Mouse (Mus musculus): Measurements from ENCODE around the gene Zc3h7a. TPM values are rescaled to one million over a fixed set of nuclear protein-coding genes. Genes with fewer than 3 reads are reported as not detected.
"Not testable (repeated sequence)": the region's sequence is repeated elsewhere in the genome, so short reads cannot be mapped to it uniquely, and the experiment has no call there.

Gene Zc3h7a
- polyA plus RNA-seq, 1 experiment from 2014 or later, result 79.1 TPM

- ATAC-seq (replicated peaks; ENCODE audit: extremely low read depth, insufficient read depth, low FRiP score), result no peak
- Histone ChIP-seq H3K4me3 (ENCODE audit: low read length) (no peak overlapping the region), H3K4me1 (ENCODE audit: control insufficient read depth, insufficient read depth, low read length) (0 out of 2 replicates have a peak, but pooled peaks cover 3% of the 10 kb centered on the region), H3K36me3 (ENCODE audit: control insufficient read depth, insufficient read depth) (peaks cover 14% of the 10 kb centered on the region), H3K4me2 (ENCODE audit: low read depth, low read length) (no peak overlapping the region), H3K9ac (ENCODE audit: low read length) (no peak overlapping the region), H3K27me3 (ENCODE audit: control insufficient read depth, insufficient read depth, low read length) (no peaks in the 10 kb centered on the region), H3K9me3 (replicated peaks; ENCODE audit: control insufficient read depth, low read length) (no peaks in the 10 kb centered on the region), H3K27ac (ENCODE audit: low read length) (no peak overlapping the region)
- 59% methylated on average over 3 of the region's 3 CpGs for WGBS
Measured at GRCm38 (mm10) chr16:11164695-11165255, 11.4 kb downstream of the Zc3h7a start.

GRCm38 (mm10) chr16:11157721-11158120 is 18.5 kb downstream of the Zc3h7a start:
- WGBS, result 28% methylated on average over 1 of the region's 3 CpGs
- not testable (repeated sequence) for H3K4me3 ChIP-seq (ENCODE audit: low read length); H3K9ac ChIP-seq (ENCODE audit: low read length); H3K9me3 ChIP-seq (replicated peaks; ENCODE audit: control insufficient read depth, low read length); H3K4me1 ChIP-seq (ENCODE audit: control insufficient read depth, insufficient read depth, low read length); H3K27ac ChIP-seq (ENCODE audit: low read length); H3K27me3 ChIP-seq (ENCODE audit: control insufficient read depth, insufficient read depth, low read length); ATAC-seq (replicated peaks; ENCODE audit: extremely low read depth, insufficient read depth, low FRiP score); H3K4me2 ChIP-seq (ENCODE audit: low read depth, low read length)
- H3K36me3 ChIP-seq (ENCODE audit: control insufficient read depth, insufficient read depth), result peaks cover 47% of the 10 kb centered on the region

DNA sequence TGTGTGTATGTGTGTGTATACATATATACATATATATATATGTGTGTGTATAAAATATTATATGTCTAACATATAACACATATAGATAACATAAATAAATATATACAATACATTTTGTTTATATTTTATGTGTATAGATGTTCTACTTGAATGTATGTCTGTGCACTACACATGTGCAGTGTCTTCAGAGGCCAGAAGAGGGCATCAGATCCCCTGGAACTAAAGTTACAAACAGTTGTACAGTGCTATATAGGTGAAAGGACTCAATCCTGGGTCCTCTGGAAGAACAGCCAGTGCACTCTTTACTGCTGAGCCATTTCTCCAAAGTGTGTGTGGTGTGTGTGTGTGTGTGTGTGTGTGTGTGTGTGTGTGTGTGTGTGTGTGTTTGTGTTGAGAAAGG is 21.7 kb downstream of the Zc3h7a start:
- no peaks in the 10 kb centered on the region for H3K4me1 ChIP-seq (ENCODE audit: control insufficient read depth, insufficient read depth, low read length)
- H3K27me3 ChIP-seq (ENCODE audit: control insufficient read depth, insufficient read depth, low read length), result no peaks in the 10 kb centered on the region
- peaks cover 50% of the 10 kb centered on the region for H3K36me3 ChIP-seq (ENCODE audit: control insufficient read depth, insufficient read depth)
- no peak overlapping the region for H3K27ac ChIP-seq (ENCODE audit: low read length)
- no peak overlapping the region for H3K4me3 ChIP-seq (ENCODE audit: low read length)
- no peak overlapping the region for H3K4me2 ChIP-seq (ENCODE audit: low read depth, low read length)
- no peaks in the 10 kb centered on the region for H3K9me3 ChIP-seq (replicated peaks; ENCODE audit: control insufficient read depth, low read length)
- no peak overlapping the region for H3K9ac ChIP-seq (ENCODE audit: low read length)
- ATAC-seq (replicated peaks; ENCODE audit: extremely low read depth, insufficient read depth, low FRiP score), result no peak

DNA sequence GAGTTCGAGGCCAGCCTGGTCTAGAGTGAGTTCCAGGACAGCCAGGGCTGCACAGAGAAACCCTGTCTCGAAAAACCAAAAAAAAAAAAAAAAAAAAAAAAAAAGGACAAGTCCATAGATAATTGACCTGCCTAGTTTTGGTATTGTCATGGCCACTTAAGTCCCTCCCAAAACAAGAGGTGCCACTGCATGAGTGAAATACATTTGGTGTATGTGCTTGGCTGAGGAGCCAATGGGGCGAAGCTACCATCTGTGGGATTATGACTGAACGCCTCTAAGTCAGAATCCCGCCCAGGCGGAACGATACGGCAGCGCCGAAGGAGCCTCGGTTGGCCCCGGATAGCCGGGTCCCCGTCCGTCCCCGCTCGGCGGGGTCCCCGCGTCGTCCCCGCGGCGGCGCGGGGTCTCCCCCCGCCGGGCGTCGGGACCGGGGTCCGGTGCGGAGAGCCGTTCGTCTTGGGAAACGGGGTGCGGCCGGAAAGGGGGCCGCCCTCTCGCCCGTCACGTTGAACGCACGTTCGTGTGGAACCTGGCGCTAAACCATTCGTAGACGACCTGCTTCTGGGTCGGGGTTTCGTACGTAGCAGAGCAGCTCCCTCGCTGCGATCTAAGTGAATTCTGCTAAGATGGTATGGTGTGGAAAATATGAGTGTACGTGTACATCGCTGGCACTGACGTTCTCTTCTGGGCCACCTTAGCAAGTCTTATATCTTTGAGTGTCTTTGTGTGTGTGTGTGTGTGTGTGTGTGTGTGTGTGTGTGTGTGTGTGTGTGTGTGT is 32.3 kb downstream of the Zc3h7a start:
- not testable (repeated sequence) for H3K4me1 ChIP-seq (ENCODE audit: control insufficient read depth, insufficient read depth, low read length); H3K4me2 ChIP-seq (ENCODE audit: low read depth, low read length); H3K4me3 ChIP-seq (ENCODE audit: low read length); ATAC-seq (replicated peaks; ENCODE audit: extremely low read depth, insufficient read depth, low FRiP score); H3K9me3 ChIP-seq (replicated peaks; ENCODE audit: control insufficient read depth, low read length); H3K9ac ChIP-seq (ENCODE audit: low read length); H3K27ac ChIP-seq (ENCODE audit: low read length); H3K27me3 ChIP-seq (ENCODE audit: control insufficient read depth, insufficient read depth, low read length)
- peaks cover 44% of the 10 kb centered on the region for H3K36me3 ChIP-seq (ENCODE audit: control insufficient read depth, insufficient read depth)
- 20% methylated on average over 54 of the region's 56 CpGs for WGBS

DNA sequence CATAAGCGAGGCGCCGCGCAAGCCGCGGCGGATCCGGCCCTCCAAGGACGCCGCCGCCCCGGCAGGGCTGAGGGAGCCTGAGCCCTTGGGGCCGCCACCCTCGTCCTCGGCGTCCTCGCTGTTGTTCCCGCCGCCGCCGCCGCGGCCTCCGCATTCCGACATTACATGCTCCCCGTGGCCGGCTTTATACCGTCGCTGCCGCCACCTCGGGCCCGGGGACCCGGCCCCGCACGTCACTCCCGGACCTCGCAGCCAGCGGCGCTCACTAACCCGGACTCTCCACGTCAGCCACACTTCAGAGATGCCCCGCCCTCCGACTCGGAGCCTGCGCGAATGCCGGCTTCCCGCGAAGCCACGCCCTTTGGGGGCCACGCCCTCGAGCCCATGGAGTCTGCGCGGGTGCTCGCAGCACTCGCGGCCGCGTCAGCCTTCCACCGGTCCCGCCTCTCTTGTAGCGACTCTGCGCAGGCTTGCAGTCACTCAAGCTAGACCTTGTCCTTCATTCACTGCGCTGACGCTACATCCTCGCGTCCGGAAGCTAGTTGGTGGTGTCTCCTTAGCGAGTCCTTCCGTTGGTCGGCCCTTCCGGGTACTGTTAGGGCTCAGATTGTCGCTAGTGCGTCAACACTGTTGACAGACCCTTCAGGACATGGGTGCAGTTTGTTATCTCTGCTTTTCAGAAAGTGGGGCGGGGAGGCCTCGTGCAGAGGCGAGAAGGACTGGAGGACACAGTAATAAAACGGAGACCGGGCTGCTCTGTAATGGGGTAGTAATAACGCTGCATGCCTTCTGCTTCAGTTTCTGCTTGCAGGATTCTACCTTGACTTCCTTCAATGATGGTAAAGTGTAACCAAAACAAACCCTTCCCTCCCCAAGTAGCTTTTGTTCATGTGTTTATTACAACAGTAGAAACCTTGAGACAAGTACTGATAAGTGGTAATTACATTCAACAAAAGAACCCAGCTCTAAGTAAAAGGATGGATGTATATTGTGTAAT is 41.5 kb downstream of the Zc3h7a start, which contains the start of gene Txndc11:
TSS of gene Txndc11 (minus strand) at position 303 of the 997 bp plus-strand sequence.
- Histone ChIP-seq H3K4me3 (ENCODE audit: low read length) (peak within 1 kb of the TSS; percentile 75), H3K36me3 (ENCODE audit: control insufficient read depth, insufficient read depth) (peaks cover 9% of the 10 kb centered on the region), H3K27ac (ENCODE audit: low read length) (peak within 1 kb of the TSS; percentile 97), H3K9me3 (replicated peaks; ENCODE audit: control insufficient read depth, low read length) (no peaks in the 10 kb centered on the region), H3K4me1 (ENCODE audit: control insufficient read depth, insufficient read depth, low read length) (peaks cover 25% of the 10 kb centered on the region), H3K4me2 (ENCODE audit: low read depth, low read length) (peak within 1 kb of the TSS; percentile 86), H3K9ac (ENCODE audit: low read length) (peak within 1 kb of the TSS; percentile 96), H3K27me3 (ENCODE audit: control insufficient read depth, insufficient read depth, low read length) (no peaks in the 10 kb centered on the region)
- peak; percentile 98 for ATAC-seq (replicated peaks; ENCODE audit: extremely low read depth, insufficient read depth, low FRiP score)
- under 1% methylated on average over 73 of the region's 80 CpGs for WGBS

- Histone ChIP-seq H3K4me3 (ENCODE audit: low read length) (peak overlapping the region; percentile 75), H3K27me3 (ENCODE audit: control insufficient read depth, insufficient read depth, low read length) (no peaks in the 10 kb centered on the region), H3K36me3 (ENCODE audit: control insufficient read depth, insufficient read depth) (peaks cover 9% of the 10 kb centered on the region), H3K4me1 (ENCODE audit: control insufficient read depth, insufficient read depth, low read length) (peaks cover 25% of the 10 kb centered on the region), H3K27ac (ENCODE audit: low read length) (peak overlapping the region; percentile 93), H3K9ac (ENCODE audit: low read length) (peak overlapping the region; percentile 96), H3K9me3 (replicated peaks; ENCODE audit: control insufficient read depth, low read length) (no peaks in the 10 kb centered on the region), H3K4me2 (ENCODE audit: low read depth, low read length) (peak overlapping the region; percentile 86)
- peak; percentile 11 for ATAC-seq (replicated peaks; ENCODE audit: extremely low read depth, insufficient read depth, low FRiP score)
- under 1% methylated on average over 34 of the region's 34 CpGs for WGBS
Measured at GRCm38 (mm10) chr16:11133476-11134347, 42.5 kb downstream of the Zc3h7a start.

DNA sequence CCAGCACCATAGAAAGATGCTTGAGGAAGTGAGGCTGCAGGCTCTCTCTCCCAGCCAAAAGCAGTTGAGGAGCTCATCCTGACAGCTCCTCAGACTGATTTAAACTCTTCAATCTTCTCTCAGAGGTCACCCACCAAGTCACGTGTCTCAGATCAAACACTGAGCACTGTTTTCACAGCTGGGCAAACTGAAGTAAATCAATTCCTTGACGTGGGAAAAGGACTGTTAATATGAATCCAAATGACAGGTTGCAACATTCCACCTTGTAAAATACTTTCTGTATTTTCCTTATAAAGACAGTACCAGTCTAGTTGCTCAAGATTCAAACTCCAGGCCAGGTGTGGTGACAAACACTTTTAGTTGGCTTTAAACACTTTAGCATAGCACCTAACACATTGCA is 43.4 kb downstream of the Zc3h7a start:
- Histone ChIP-seq H3K27me3 (ENCODE audit: control insufficient read depth, insufficient read depth, low read length) (no peaks in the 10 kb centered on the region), H3K27ac (ENCODE audit: low read length) (no peak overlapping the region), H3K36me3 (ENCODE audit: control insufficient read depth, insufficient read depth) (peaks cover 14% of the 10 kb centered on the region), H3K9ac (ENCODE audit: low read length) (peak overlapping the region; percentile 96), H3K9me3 (replicated peaks; ENCODE audit: control insufficient read depth, low read length) (no peaks in the 10 kb centered on the region), H3K4me1 (ENCODE audit: control insufficient read depth, insufficient read depth, low read length) (peaks cover 25% of the 10 kb centered on the region), H3K4me2 (ENCODE audit: low read depth, low read length) (peak overlapping the region; percentile 86), H3K4me3 (ENCODE audit: low read length) (peak overlapping the region; percentile 75)
- ATAC-seq (replicated peaks; ENCODE audit: extremely low read depth, insufficient read depth, low FRiP score), result no peak
- 6% methylated on average over 2 of the region's 2 CpGs for WGBS

DNA sequence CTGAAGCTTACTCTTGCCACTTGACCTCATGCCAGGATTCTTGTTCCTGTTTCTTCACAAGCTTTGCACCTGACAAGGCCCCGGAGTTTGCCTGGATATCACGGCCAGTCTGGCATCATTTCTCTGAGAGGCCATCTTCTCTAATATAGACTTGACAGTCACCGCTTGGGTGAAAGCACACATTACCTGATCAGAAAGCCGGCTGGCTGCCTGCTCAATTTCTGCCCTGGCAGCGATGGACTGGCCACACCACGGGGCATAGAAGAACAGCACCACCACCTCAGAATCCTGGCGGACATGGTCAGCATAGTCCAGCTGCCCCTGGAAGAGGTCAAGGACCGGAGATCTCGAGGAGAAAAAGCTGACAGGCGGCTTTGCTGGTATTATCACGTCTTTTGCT is 47.9 kb downstream of the Zc3h7a start:
- peaks cover 19% of the 10 kb centered on the region; the same call in 1 of the 2 replicates for H3K36me3 ChIP-seq (ENCODE audit: control insufficient read depth, insufficient read depth)
- no peak overlapping the region for H3K9ac ChIP-seq (ENCODE audit: low read length)

More for the DNA sequence above, 47.9 kb downstream of the Zc3h7a start:
- 81% methylated on average over 11 of the region's 11 CpGs for WGBS
- no peak for ATAC-seq (replicated peaks; ENCODE audit: extremely low read depth, insufficient read depth, low FRiP score)
- Histone ChIP-seq H3K9me3 (replicated peaks; ENCODE audit: control insufficient read depth, low read length) (no peaks in the 10 kb centered on the region), H3K4me1 (ENCODE audit: control insufficient read depth, insufficient read depth, low read length) (peaks cover 18% of the 10 kb centered on the region), H3K4me3 (ENCODE audit: low read length) (no peak overlapping the region), H3K27ac (ENCODE audit: low read length) (no peak overlapping the region), H3K27me3 (ENCODE audit: control insufficient read depth, insufficient read depth, low read length) (no peaks in the 10 kb centered on the region), H3K4me2 (ENCODE audit: low read depth, low read length) (no peak overlapping the region)

Data from heart, embryonic 16.5 days (tissue).